Mouse (Mus musculus) heart, postnatal 0 days (tissue): ENCODE results near the gene Rara. TPM values are rescaled to one million over a fixed set of nuclear protein-coding genes. Genes with fewer than 3 reads are reported as not detected.
A peak's percentile ranks its signal among the peaks of the same experiment; 100 is the strongest.

Experiments used
- ATAC-seq: fragments of 200-750 bp; cut with Nextera tagmentation; 2 replicates; pipeline ENCODE4 v1.8.0; 2017; ENCODE audit warnings: low read depth, moderate number of reproducible peaks, moderate library complexity; ENCODE audit not compliant: insufficient read depth
- DNase-seq: peaks from one replicate; pipeline ENCODE4 v3.0.0-alpha.2; 2016; ENCODE audit warnings: low spot score
- H3K27ac ChIP-seq: fragments of 300-500 bp; sonication (generic); 2 replicates; pipeline ENCODE4 v1.5.1; 2014; ENCODE audit warnings: low read depth, mild to moderate bottlenecking
- H3K27me3 ChIP-seq: fragments of 300-500 bp; sonication (generic); 2 replicates; pipeline ENCODE4 v1.6.1; 2014; ENCODE audit warnings: low read length, mixed read lengths; ENCODE audit not compliant: control insufficient read depth, insufficient read depth
- H3K36me3 ChIP-seq: fragments of 300-500 bp; sonication (generic); replicated peaks from 2 replicates; pipeline ENCODE4 v1.6.1; 2014; ENCODE audit warnings: low read length, mixed read lengths; ENCODE audit not compliant: control insufficient read depth, insufficient read depth
- H3K4me1 ChIP-seq: fragments of 300-500 bp; sonication (generic); 2 replicates; pipeline ENCODE4 v1.6.1; 2014; ENCODE audit warnings: antibody characterized with exemption; ENCODE audit not compliant: control insufficient read depth, insufficient read depth
- H3K4me2 ChIP-seq: fragments of 300-500 bp; sonication (generic); 2 replicates; pipeline ENCODE4 v1.6.1; 2014; ENCODE audit warnings: low read depth, mild to moderate bottlenecking, low read length, moderate library complexity
- H3K4me3 ChIP-seq: fragments of 300-500 bp; sonication (generic); 2 replicates; pipeline ENCODE4 v1.5.1; 2014; ENCODE audit warnings: low read depth, low read length
- H3K9ac ChIP-seq: fragments of 300-500 bp; sonication (generic); replicated peaks from 2 replicates; pipeline ENCODE4 v1.6.1; 2014; ENCODE audit warnings: low read depth, low read length, mixed read lengths
- H3K9me3 ChIP-seq: fragments of 300-500 bp; sonication (generic); replicated peaks from 2 replicates; pipeline ENCODE4 v1.6.1; 2016; ENCODE audit warnings: low read length; ENCODE audit not compliant: control insufficient read depth
- CTCF ChIP-seq: IDR thresholded peaks from 2 replicates; pipeline ENCODE4 v1.5.1; 2016; ENCODE audit warnings: antibody characterized with exemption, control low read depth, low read depth
- EP300 ChIP-seq: IDR thresholded peaks from 2 replicates; pipeline ENCODE4 v1.6.1; 2016; ENCODE audit warnings: antibody characterized with exemption, low read depth
- WGBS: fragments of 180-500 bp; shearing (Covaris S2); extraction: QIAGEN DNeasy Blood & Tissue Kit; methylation state at CpG from one replicate; pipeline ENCODE4 v1.1.7; 2014; 5-methylcytosine and 5-hydroxymethylcytosine counted together
- polyA plus RNA-seq: library from polyadenylated mRNA; unstranded; fragments of >200 nt; fragmentation: Nextera tagmentation; extraction: Ambion mirVana; gene quantifications from 2 replicates; pipeline ENCODE4 v1.2.1, GENCODE M21; 2015
- total RNA-seq: library from RNA; depleted of rRNA; stranded (reverse); fragments of >200 nt; gene quantifications from 2 replicates; pipeline ENCODE4 v1.2.3, GENCODE M21; 2014; ENCODE audit warnings: low replicate concordance

Rara gene
- total and polyA plus RNA-seq, 2 experiments from 2014 or later = 15.8 to 24.0 TPM

DNA sequence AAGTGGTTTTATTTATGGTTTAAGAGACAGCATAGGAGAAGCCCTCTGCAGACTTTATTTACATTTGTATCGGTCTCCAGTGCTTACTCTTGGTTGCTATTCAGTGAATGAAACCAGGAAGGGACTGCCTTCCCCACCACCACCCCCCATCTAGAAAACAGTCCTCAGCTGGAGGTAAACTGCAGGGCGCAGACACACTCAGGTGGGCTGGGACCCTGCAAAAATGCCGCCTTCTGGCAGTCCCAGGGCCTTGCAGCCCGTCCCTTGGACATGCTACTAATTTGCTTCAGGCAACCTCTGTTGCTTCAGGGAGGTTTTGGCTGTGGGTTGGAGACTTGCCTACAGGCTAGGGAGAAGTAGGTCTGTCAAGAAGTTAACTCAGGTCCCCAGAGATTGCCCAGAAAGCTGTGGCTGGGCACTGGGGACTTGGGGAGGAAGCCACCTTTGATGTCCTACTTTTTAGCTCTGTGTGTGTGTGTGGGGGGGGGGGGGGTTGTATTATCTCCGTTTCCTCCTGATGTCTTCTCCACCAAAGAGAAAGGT lies 2.9 kb upstream of the Rara start:
- no peak for TF ChIP-seq CTCF
- TF ChIP-seq EP300 = no peak
- WGBS = 70% methylated on average over 5 of the region's 5 CpGs
- Histone ChIP-seq H3K9ac (no peak overlapping the region), H3K9me3 (no peaks in the 10 kb centered on the region), H3K36me3 (peaks cover 9% of the 10 kb centered on the region; the same call in 1 of the 2 replicates), H3K27ac (no peak overlapping the region), H3K4me3 (no peak overlapping the region), H3K4me1 (peaks cover 49% of the 10 kb centered on the region), H3K27me3 (no peaks in the 10 kb centered on the region), H3K4me2 (no peak overlapping the region)
- DNase-seq (no peak), ATAC-seq (no peak)

DNA sequence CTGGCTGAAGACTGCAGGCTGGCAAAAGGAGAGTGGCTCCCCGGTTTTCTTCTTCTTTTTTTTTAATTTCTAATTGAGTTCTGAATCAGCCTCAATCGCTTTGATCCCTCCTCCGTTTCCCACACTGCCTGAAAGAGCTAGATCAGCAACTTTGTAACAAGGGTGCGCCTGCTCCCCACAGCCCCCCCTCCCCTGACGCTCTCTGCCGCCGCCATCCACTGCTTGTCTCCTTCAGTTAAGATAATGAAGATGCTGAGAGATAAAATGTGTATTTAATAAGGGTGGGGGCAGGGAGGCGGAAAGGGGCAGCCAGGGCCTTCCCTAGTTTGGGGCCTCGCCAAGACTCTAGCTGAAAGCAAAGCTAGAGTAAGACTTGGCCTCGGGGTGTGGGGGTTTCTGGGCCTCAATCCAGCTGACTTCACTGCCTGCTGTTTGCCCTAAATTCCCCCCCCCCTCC lies 2.3 kb upstream of the Rara start:
- Histone ChIP-seq H3K27ac (peak overlapping the region; percentile 28; the same call in 1 of the 2 replicates), H3K4me2 (no peak overlapping the region), H3K36me3 (peaks cover 6% of the 10 kb centered on the region; the same call in 1 of the 2 replicates), H3K4me3 (no peak overlapping the region), H3K27me3 (no peaks in the 10 kb centered on the region), H3K4me1 (peaks cover 55% of the 10 kb centered on the region), H3K9me3 (no peaks in the 10 kb centered on the region), H3K9ac (no peak overlapping the region)
- no peak for ATAC-seq
- 28% methylated on average over 10 of the region's 10 CpGs for WGBS
- TF ChIP-seq EP300 = no peak
- DNase-seq = peak; percentile 13

DNA sequence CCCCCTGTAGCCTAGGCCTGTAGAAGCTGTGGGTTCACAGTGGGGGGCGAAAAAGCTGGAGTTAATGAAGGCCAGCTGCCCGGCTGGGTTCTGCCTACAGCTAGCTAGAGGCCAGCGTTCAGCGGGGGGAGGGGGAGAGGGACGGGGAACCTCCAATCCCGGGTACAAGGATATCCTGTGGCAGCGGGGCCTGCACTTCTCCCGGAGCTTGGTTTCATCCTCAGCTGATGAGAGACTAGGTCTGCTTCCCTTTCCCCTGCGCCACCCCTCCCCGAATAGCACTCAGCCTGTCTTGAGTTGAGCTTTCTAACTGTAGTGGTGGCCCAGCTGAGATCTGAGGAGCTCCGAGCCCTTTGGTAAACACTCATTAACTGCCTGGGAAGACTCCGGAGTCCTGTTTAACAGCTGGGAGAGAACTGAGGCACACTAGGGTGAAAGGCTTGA lies 1.7 kb upstream of the Rara start:
- ATAC-seq = no peak

DNA sequence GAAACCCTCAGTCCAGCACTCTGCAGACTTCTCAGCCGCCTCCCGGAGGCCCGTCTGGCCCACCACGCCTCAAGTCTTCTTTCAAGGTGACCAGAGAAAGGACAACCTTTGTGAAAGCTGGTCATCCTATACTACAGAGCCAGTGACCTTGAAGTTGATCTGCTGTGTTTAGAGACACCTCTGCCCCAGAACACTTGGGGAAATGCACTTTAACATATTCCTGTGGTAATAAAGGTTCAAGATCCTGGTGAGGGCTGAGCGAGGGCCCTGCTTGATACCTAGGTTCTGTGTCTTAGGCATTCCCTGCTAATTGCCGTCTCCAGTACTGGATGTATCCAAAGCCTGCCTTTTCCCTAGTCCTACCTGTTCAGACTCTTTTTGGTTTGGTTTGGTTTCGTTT lies 1.1 kb upstream of the Rara start:
- Histone ChIP-seq H3K27ac (peak overlapping the region; percentile 28; the same call in 1 of the 2 replicates), H3K9me3 (no peaks in the 10 kb centered on the region), H3K27me3 (no peaks in the 10 kb centered on the region), H3K36me3 (no peaks in the 10 kb centered on the region), H3K4me2 (no peak overlapping the region), H3K4me3 (no peak overlapping the region), H3K9ac (no peak overlapping the region), H3K4me1 (peaks cover 67% of the 10 kb centered on the region)
- no peak for TF ChIP-seq CTCF
- TF ChIP-seq EP300 = no peak
- DNase-seq = no peak
- ATAC-seq = no peak
- 69% methylated on average over 7 of the region's 7 CpGs for WGBS

More for the DNA sequence above, 1.7 kb upstream of the Rara start:
- no peak overlapping the region for H3K4me2 ChIP-seq
- WGBS = 18% methylated on average over 12 of the region's 12 CpGs
- TF ChIP-seq EP300 (no peak), CTCF (no peak)
- peak overlapping the region; percentile 28 for H3K27ac ChIP-seq
- H3K9me3 ChIP-seq = no peaks in the 10 kb centered on the region
- no peaks in the 10 kb centered on the region for H3K27me3 ChIP-seq
- H3K4me3 ChIP-seq = no peak overlapping the region
- no peak overlapping the region for H3K9ac ChIP-seq
- peaks cover 61% of the 10 kb centered on the region for H3K4me1 ChIP-seq
- peaks cover 2% of the 10 kb centered on the region; the same call in 1 of the 2 replicates for H3K36me3 ChIP-seq
- peak; percentile 17 for DNase-seq

DNA sequence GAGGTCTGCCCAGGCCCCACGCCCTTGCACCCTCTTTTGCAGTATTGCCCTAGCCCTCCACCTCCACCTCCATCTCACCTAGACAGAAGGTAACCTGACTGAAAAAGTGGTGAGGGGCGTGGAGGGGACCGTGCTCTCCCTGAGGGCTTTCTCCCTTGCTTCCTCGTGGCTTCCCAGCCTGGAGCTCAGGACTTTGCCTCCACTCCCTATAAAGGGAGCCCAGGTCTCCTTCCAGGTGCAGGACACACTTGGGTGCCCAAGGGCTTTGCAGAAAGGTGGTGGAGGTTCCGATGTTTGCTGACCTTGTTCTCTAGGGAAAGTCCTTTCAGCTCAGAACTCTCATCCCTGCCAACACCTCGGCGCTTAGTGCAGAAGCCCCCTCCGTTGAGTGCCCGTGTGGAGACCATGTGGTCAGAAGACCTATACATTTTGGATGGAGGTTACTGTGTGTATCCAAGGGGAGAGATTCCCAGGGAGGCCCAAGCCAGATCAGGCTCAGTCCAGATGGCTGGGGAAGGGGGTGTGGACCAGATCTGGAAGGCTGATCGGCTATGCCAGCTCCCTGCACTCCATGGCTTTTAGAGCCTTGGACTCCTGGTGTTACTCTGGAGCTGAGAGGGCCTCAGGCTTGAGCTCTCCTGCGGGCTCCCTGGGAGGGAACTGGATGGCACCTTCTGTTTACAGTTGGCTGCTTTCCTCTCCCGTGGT lies 722 bp downstream of the Rara start:
- H3K9ac ChIP-seq = peak overlapping the region; percentile 80

More for the DNA sequence above, 722 bp downstream of the Rara start:
- Histone ChIP-seq H3K9me3 (no peaks in the 10 kb centered on the region), H3K27ac (peak overlapping the region; percentile 95), H3K4me3 (peak overlapping the region; percentile 74), H3K27me3 (no peaks in the 10 kb centered on the region), H3K4me1 (peaks cover 85% of the 10 kb centered on the region), H3K36me3 (no peaks in the 10 kb centered on the region), H3K4me2 (peak overlapping the region; percentile 81)
- TF ChIP-seq CTCF = no peak
- no peak for TF ChIP-seq EP300
- 20% methylated on average over 12 of the region's 12 CpGs for WGBS
- no peak for ATAC-seq
- peak; percentile 13 for DNase-seq
